Mouse (Mus musculus) C2C12 (cell line): ENCODE results near the gene Pisd. TPM values are rescaled to one million over a fixed set of nuclear protein-coding genes. Genes with fewer than 3 reads are reported as not detected.

Experiments
- H3K27me3 ChIP-seq: one replicate; pipeline ENCODE4 v1.6.1; 2011; ENCODE audit not compliant: control insufficient read depth, insufficient read depth, insufficient read length
- H3K36me3 ChIP-seq: one replicate; pipeline ENCODE4 v1.6.1; 2011; ENCODE audit not compliant: control insufficient read depth, insufficient read depth
- H3K4me3 ChIP-seq: one replicate; pipeline ENCODE4 v1.5.1; 2011; ENCODE audit warnings: mild to moderate bottlenecking, control low read depth; ENCODE audit not compliant: poor library complexity, insufficient read depth, severe bottlenecking
- H3K79me2 ChIP-seq: one replicate; pipeline ENCODE4 v1.6.1; 2011; ENCODE audit not compliant: control insufficient read depth, insufficient read depth
- H3K79me3 ChIP-seq: one replicate; pipeline ENCODE4 v1.6.1; 2011; ENCODE audit warnings: low read depth, control low read depth
- H3ac ChIP-seq: one replicate; pipeline ENCODE3; 2011; ENCODE audit warnings: low read depth; ENCODE audit not compliant: control insufficient read depth, insufficient read length
- CEBPB ChIP-seq: IDR thresholded peaks from one replicate; pipeline ENCODE4 v1.6.1; 2011; ENCODE audit warnings: low read depth, mild to moderate bottlenecking, control low read depth, moderate library complexity
- CTCF ChIP-seq: IDR thresholded peaks from one replicate; pipeline ENCODE4 v1.5.1; 2011; ENCODE audit not compliant: control insufficient read depth, insufficient read depth, insufficient read length
- FOSL1 ChIP-seq: IDR thresholded peaks from one replicate; pipeline ENCODE4 v1.8.0; 2011; ENCODE audit warnings: mild to moderate bottlenecking, low read length; ENCODE audit not compliant: poor library complexity, insufficient read depth, severe bottlenecking
- MAX ChIP-seq: IDR thresholded peaks from one replicate; pipeline ENCODE4 v1.6.1; 2011; ENCODE audit warnings: mild to moderate bottlenecking, control low read depth
- MYOD1 ChIP-seq: IDR thresholded peaks from one replicate; pipeline ENCODE4 v1.6.1; 2011; ENCODE audit warnings: low read depth; ENCODE audit not compliant: control insufficient read depth, insufficient read length
- MYOG ChIP-seq: IDR thresholded peaks from one replicate; pipeline ENCODE4 v1.6.1; 2011; ENCODE audit not compliant: control insufficient read depth, insufficient read length; ENCODE audit errors: extremely low read depth
- USF1 ChIP-seq: IDR thresholded peaks from one replicate; pipeline ENCODE4 v1.6.1; 2011; ENCODE audit warnings: low read depth, mild to moderate bottlenecking, control low read depth, moderate library complexity
- polyA plus RNA-seq: library from polyadenylated mRNA; unstranded; fragments of >200 nt; fragmentation: generic; extraction: Trizol; gene quantifications from one replicate; pipeline ENCODE4 v1.2.1, GENCODE M21; 2012; ENCODE audit warnings: missing spikeins

Pisd gene
- polyA plus RNA-seq, 1 experiment, result 39.9 TPM

DNA sequence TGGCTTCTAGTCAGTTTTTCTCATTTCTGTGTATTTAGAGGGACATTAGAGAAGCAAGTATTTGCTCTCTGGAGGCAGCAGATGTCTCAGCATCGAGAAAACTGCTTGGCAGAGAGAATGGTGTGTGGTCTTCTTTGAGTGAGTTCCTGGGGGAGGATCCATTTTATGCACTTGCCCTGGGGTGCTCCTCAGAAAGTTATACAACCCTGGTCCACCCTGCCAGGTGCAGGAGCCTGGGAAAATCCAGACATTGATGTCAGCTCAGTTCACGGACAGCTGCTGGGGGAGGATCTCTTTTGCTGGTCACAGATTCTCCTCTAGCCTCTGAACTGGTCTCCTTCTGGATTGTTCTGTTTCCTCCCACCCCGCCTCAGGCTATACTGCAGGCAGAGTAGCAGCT is 64.1 kb downstream of the Pisd start:
- no peak overlapping the region for H3ac ChIP-seq
- no peaks in the 10 kb centered on the region for H3K27me3 ChIP-seq
- H3K79me2 ChIP-seq, result no peaks in the 10 kb centered on the region
- TF ChIP-seq CTCF (no peak), MYOD1 (no peak), CEBPB (no peak), FOSL1 (no peak), USF1 (no peak), MAX (no peak)
- H3K4me3 ChIP-seq, result no peak overlapping the region
- H3K36me3 ChIP-seq, result no peaks in the 10 kb centered on the region
- H3K79me3 ChIP-seq, result no peaks in the 10 kb centered on the region

DNA sequence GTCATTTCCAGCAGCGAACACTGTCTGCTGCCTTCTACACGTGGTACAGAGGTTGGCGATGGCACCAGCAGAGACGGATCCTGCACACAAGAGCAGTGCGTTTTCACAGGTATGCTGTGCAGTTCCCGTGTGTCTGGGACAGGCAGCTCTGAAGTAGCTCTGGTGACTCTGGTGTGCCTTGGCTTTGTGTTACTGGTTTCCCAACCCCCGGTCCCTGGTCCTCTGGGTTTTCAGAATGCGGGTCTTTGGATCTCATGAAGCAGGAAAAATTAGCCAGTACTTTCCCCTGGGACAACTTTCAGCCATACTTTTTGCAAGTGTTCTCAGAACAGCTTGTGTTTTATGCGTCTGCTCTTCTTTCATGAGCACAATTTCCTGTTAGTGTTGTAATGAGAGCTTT is 65.0 kb downstream of the Pisd start:
- H3K79me3 ChIP-seq, result no peaks in the 10 kb centered on the region
- no peaks in the 10 kb centered on the region for H3K79me2 ChIP-seq
- no peak overlapping the region for H3K4me3 ChIP-seq
- no peaks in the 10 kb centered on the region for H3K27me3 ChIP-seq
- no peaks in the 10 kb centered on the region for H3K36me3 ChIP-seq
- H3ac ChIP-seq, result no peak overlapping the region
- no peak for TF ChIP-seq USF1
- no peak for TF ChIP-seq CEBPB
- TF ChIP-seq MYOD1, result no peak
- no peak for TF ChIP-seq FOSL1
- no peak for TF ChIP-seq MYOG
- TF ChIP-seq CTCF, result no peak
- no peak for TF ChIP-seq MAX

DNA sequence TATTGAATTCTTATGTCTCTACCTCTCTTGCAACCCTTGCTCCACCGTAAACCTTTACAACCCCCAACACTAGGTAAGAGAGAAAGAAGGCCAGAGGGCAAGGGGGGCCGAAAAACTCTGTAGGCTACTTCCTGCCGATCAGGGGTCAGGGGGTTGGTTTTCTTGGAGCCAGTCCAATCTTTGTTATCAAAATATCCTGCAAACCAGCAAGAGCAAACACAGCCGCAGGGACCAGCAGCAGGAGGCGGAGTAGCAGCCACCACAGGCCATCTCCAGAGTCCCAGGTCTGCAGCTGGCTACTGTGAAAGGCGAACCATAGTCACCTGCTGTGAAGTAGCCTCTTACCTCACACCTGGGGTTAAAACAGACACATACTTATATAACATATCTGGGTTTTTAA is 66.5 kb downstream of the Pisd start:
- Histone ChIP-seq H3K79me2 (no peaks in the 10 kb centered on the region), H3K36me3 (no peaks in the 10 kb centered on the region), H3K4me3 (no peak overlapping the region), H3K27me3 (no peaks in the 10 kb centered on the region), H3ac (no peak overlapping the region), H3K79me3 (no peaks in the 10 kb centered on the region)
- no peak for TF ChIP-seq USF1
- TF ChIP-seq MYOD1, result no peak
- no peak for TF ChIP-seq CTCF
- TF ChIP-seq MAX, result no peak
- no peak for TF ChIP-seq FOSL1
- TF ChIP-seq CEBPB, result no peak
- no peak for TF ChIP-seq MYOG

DNA sequence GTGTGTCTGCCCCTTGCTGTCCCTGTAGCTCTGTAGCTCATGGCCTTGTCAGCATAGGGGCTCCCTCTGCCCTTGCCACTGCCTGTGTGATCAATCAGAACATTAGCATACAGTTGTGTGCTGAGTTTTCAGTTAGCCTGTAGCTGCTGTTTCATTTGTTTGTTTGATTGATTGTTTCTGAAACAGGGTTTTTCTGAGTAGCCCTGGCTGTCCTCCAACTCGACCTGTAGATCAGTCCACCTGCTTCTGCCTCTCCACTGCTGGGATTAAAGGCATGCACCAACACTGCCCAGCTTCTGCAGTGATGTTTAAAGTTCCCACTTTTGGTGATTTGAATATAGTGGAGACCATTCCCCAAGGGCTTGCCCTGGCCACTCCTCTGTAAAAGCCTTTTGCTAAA is 67.7 kb downstream of the Pisd start:
- Histone ChIP-seq H3K79me2 (peaks cover 4% of the 10 kb centered on the region), H3K4me3 (no peak overlapping the region), H3K27me3 (no peaks in the 10 kb centered on the region), H3K79me3 (no peaks in the 10 kb centered on the region), H3K36me3 (no peaks in the 10 kb centered on the region), H3ac (no peak overlapping the region)
- TF ChIP-seq MYOG (no peak), USF1 (no peak), CTCF (no peak), MYOD1 (no peak), CEBPB (no peak)

DNA sequence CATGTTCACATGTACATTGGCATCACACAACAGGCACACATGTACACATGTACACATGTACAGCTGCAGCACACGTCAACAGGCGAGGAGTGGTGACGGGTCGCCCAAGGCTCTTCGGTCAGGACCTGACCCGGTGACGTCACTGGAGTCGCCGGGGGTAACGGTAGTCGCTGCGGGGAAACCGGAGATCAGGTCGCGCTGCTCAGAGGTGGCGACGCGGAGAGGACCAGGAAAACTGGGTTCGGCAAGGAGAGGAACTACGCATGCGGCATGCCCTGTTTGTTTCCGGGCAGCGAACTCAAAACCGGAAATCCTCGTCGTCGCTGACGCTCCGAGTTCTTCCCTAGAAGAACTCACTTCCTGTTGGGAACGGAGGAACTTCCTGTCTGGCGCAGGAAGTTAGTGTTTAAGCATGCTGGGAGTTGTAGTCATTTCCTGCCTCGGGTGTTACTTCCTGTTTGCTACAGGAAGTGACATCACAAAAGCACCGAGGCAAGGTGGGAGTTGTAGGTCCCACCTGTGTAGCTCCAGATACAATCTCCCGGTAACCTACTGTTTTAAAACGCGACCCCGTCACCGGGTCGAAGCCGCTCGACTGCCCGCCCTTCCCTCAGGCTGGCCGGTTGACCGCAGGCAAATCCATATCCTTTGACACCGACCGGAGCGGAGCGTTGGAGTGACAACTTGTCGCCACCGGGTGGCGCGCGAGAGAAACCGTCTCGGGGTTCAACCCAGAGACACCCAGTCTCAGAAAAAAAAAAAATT is 71.6 kb downstream of the Pisd start:
- no peaks in the 10 kb centered on the region for H3K79me3 ChIP-seq
- H3K4me3 ChIP-seq, result peak overlapping the region; percentile 42
- peaks cover 4% of the 10 kb centered on the region for H3K79me2 ChIP-seq
- peak overlapping the region; percentile 78 for H3ac ChIP-seq
- TF ChIP-seq MAX, result no peak
- no peak for TF ChIP-seq CEBPB
- no peak for TF ChIP-seq MYOD1
- TF ChIP-seq MYOG, result no peak
- no peak for TF ChIP-seq CTCF
- no peak for TF ChIP-seq USF1
- no peak for TF ChIP-seq FOSL1
- no peaks in the 10 kb centered on the region for H3K36me3 ChIP-seq
- no peaks in the 10 kb centered on the region for H3K27me3 ChIP-seq
